Mouse (Mus musculus): Measurements from ENCODE around the gene Cog1.

The Cog1 gene

GRCm38 (mm10) chr11:113698013-113698545 lies 49.1 kb downstream of the Cog1 start:
- DNase-seq (ENCODE audit: extremely low read depth, insufficient read length, low spot score): no peak

- no peak for DNase-seq (ENCODE audit: extremely low read depth, insufficient read length, low spot score)
Observed at GRCm38 (mm10) chr11:113699643-113700042, 50.7 kb downstream of the Cog1 start.

DNA sequence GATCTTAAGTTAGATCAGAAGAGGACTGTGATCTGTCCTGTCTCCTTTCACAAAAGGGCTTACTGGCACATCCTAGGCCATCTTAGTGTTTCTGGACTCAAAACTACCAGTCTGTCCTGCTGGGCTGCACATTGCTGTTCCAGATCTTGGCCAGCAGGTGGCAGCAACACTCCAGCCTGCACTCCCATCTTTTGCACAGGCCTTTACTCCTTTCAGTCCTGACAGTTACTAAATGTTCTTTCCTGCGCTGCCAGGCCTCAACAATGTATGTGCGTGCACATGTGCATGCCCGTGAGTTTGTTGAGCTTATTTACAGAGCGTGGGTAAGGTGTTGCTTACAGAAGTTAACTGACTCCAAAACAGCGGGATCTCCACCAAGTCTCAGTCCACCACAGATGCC lies 54.8 kb downstream of the Cog1 start:
- DNase-seq (ENCODE audit: extremely low read depth, insufficient read length, low spot score): peak; percentile 48

GRCm38 (mm10) chr11:113705966-113706652 lies 57.1 kb downstream of the Cog1 start:
- DNase-seq (ENCODE audit: extremely low read depth, insufficient read length, low spot score): no peak

DNA sequence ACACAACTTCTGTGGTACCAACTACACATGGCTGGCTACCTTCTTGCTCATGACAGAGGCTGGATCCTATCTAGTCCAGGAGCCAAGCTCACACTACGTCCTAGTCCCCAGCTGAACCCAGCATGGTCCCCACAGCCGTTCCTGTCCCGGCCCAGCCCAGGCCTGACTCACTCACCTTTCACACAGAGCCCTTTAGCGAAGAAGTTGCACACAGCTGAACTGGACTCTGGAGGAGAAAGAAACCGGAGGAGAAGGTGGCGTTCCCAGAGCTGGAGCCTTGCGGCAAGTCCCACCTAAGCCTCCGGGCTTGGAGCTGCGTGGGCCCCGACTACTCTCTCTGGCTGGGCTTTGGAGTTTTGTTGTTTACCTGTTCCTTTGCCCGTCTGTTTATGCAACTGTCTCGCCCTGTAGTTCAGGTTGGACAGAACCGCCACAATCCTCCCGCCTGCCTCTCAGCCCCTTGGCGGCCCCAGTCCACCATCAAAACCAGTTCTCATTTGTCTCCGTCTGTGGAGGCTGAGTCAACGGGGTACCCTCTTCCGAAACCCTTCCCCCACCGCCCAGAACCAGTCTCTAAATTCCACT lies 59.8 kb downstream of the Cog1 start:
- DNase-seq (ENCODE audit: extremely low read depth, insufficient read length, low spot score): no peak

DNA sequence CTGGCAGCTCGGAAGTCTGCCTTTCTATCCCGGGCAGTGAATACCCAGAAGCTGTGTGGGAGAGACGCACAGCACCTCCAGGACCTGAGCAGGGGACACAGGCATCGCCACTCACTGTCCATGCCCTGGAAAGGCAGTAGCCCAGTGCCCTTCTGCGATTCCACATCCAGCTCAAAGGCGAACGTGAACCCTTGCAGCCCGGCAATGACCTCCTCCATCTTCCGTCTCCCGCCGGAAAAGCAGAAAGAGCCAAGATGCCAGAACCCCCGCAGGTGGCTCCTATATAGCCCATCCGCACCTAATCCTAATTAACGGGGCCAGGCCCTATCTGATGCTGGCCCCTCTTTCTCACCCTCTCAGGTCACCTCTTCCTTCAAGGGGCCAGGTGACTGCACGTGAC lies 60.3 kb downstream of the Cog1 start:
- DNase-seq (ENCODE audit: extremely low read depth, insufficient read length, low spot score): no peak

DNA sequence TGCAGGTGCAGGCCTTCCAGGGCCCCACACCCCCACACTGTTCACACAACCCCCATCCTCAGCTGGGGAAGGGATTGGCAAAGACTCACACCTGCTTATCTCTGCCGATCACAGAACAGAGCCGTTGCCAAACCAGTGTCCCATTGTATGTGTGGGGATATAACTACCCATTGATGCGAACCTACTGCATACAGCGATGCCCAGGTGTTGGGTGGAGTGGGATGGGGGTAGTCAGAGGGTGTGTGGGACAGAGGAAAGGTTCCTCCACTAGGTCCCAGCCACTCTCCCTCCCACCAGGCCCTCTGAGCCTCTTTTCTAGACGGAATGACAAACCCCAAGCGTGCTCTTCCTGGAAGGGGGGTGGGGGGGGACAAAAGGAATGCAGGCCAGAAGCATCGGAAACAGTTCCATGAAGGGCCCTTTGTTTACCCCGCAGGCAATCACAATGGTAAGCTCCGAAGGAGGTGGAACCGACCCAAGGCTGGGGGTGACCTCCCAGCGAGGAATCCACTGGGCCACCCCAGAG lies 60.8 kb downstream of the Cog1 start, which contains the start of gene Cpsf4l:
TSS of gene Cpsf4l (minus strand) at position 287 of the 526 bp plus-strand sequence.
- no peak for DNase-seq (ENCODE audit: extremely low read depth, insufficient read length, low spot score)

DNA sequence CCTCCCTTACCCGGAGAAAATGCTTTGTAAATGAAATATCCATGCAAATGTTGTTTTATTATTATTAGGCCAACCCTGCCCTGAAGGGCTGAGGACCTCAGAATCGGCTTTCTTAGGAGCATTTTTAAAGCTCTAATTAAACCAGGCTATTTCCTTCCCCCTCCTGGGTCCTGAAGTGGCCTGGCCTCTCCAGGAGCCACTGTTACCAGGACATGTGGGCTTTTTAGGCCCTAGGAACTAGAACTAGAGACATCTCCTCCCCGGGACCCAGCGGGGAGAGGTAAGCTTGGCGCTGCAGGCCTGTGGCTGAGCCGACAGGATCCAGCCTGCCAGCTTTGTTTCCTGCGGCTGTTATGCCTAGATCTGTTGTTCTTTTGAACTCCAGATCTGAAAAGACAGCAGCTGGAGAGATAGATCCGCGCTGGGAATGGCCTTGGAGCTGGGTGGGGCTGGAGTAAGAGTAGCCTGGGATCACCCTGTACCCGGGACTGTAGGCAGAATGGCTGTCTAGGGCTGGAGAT lies 61.3 kb downstream of the Cog1 start:
- DNase-seq (ENCODE audit: extremely low read depth, insufficient read length, low spot score): no peak

- no peak for DNase-seq (ENCODE audit: extremely low read depth, insufficient read length, low spot score)
Observed at GRCm38 (mm10) chr11:113711061-113711460, 62.1 kb downstream of the Cog1 start.

- no peak for DNase-seq (ENCODE audit: extremely low read depth, insufficient read length, low spot score)
Observed at GRCm38 (mm10) chr11:113715078-113715674, 66.2 kb downstream of the Cog1 start.

GRCm38 (mm10) chr11:113716132-113716531 lies 67.2 kb downstream of the Cog1 start:
- DNase-seq (ENCODE audit: extremely low read depth, insufficient read length, low spot score): no peak
